Mouse (Mus musculus) intestine, embryonic 14.5 days (tissue): ENCODE data around the gene Zfp68. TPM values are rescaled to one million over a fixed set of nuclear protein-coding genes. Genes with fewer than 3 reads are reported as not detected.
"Not testable (repeated sequence)": the region's sequence is repeated elsewhere in the genome, so short reads cannot be mapped to it uniquely, and the experiment has no call there.

ENCODE experiments used
- ATAC-seq: fragments of 200-750 bp; cut with Nextera tagmentation; replicated peaks from 2 replicates; pipeline ENCODE4 v1.8.0; 2017; ENCODE audit warnings: low read depth, moderate number of reproducible peaks, moderate TSS enrichment, moderate library complexity; ENCODE audit not compliant: low FRiP score, low TSS enrichment
- DNase-seq: peaks from one replicate; pipeline ENCODE4 v3.0.0-alpha.2; 2018; ENCODE audit warnings: low spot score
- H3K27ac ChIP-seq: fragments of 300-500 bp; sonication (generic); 2 replicates; pipeline ENCODE4 v1.5.1; 2014; ENCODE audit warnings: low read depth, mild to moderate bottlenecking, control low read depth
- H3K27me3 ChIP-seq: fragments of 300-500 bp; sonication (generic); replicated peaks from 2 replicates; pipeline ENCODE4 v1.6.1; 2014; ENCODE audit warnings: low read length, control low read depth; ENCODE audit not compliant: control insufficient read depth, insufficient read depth
- H3K36me3 ChIP-seq: fragments of 300-500 bp; sonication (generic); 2 replicates; pipeline ENCODE4 v1.6.1; 2014; ENCODE audit warnings: low read length, control low read depth; ENCODE audit not compliant: control insufficient read depth, insufficient read depth
- H3K4me1 ChIP-seq: fragments of 300-500 bp; sonication (generic); replicated peaks from 2 replicates; pipeline ENCODE4 v1.6.1; 2014; ENCODE audit warnings: low read length, control low read depth, mixed read lengths; ENCODE audit not compliant: control insufficient read depth, insufficient read depth
- H3K4me2 ChIP-seq: fragments of 300-500 bp; sonication (generic); 2 replicates; pipeline ENCODE4 v1.6.1; 2014; ENCODE audit warnings: low read length
- H3K4me3 ChIP-seq: fragments of 300-500 bp; sonication (generic); 2 replicates; pipeline ENCODE4 v1.5.1; 2014; ENCODE audit warnings: low read depth, low read length, control low read depth, mixed read lengths
- H3K9ac ChIP-seq: fragments of 300-500 bp; sonication (generic); 2 replicates; pipeline ENCODE4 v1.6.1; 2014; ENCODE audit warnings: mild to moderate bottlenecking, low read length
- H3K9me3 ChIP-seq: fragments of 300-500 bp; sonication (generic); 2 replicates; pipeline ENCODE4 v1.6.1; 2016; ENCODE audit warnings: low read length, control low read depth; ENCODE audit not compliant: control insufficient read depth
- WGBS: fragments of 180-500 bp; shearing (Covaris S2); extraction: QIAGEN DNeasy Blood & Tissue Kit; methylation state at CpG from one replicate; pipeline ENCODE4 v1.1.7; 2014; 5-methylcytosine and 5-hydroxymethylcytosine counted together
- polyA plus RNA-seq: library from polyadenylated mRNA; unstranded; fragments of >200 nt; fragmentation: Nextera tagmentation; extraction: Ambion mirVana; gene quantifications from 2 replicates; pipeline ENCODE4 v1.2.1, GENCODE M21; 2014

The Zfp68 gene
- polyA plus RNA-seq, 1 experiment from 2014 or later = 59.9 TPM

DNA sequence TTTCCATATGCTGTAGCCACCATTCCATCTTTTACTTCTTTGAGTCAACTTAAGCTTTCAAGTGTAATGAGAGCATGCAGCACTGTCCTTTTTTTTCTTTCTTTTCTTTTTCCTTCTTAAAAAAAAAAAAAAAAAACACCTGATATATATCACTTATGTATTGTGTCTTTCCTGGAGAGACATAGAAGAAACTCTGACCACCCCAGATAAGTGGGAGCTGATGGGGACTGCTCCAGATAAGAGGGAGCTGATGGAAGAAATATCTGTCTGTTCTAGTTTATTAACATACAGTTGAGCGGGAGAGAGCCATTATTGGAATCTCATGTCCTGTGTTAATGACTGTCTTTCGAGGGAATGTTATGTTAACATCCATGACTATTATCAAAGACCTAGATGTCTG lies 16.9 kb upstream of the Zfp68 start:
- DNase-seq = no peak
- H3K4me1 ChIP-seq = no peaks in the 10 kb centered on the region
- 91% methylated on average over 2 of the region's 2 CpGs for WGBS
- H3K27me3 ChIP-seq = no peaks in the 10 kb centered on the region
- peaks cover 38% of the 10 kb centered on the region for H3K36me3 ChIP-seq
- no peak overlapping the region for H3K4me2 ChIP-seq
- ATAC-seq = no peak
- H3K9me3 ChIP-seq = no peaks in the 10 kb centered on the region
- no peak overlapping the region for H3K4me3 ChIP-seq
- H3K27ac ChIP-seq = no peak overlapping the region
- H3K9ac ChIP-seq = no peak overlapping the region

- no peak for DNase-seq
- Histone ChIP-seq H3K4me2 (peak overlapping the region; percentile 86), H3K4me1 (peaks cover 18% of the 10 kb centered on the region), H3K9me3 (no peaks in the 10 kb centered on the region), H3K4me3 (peak overlapping the region; percentile 75), H3K27me3 (no peaks in the 10 kb centered on the region), H3K27ac (peak overlapping the region; percentile 89), H3K9ac (peak overlapping the region; percentile 85), H3K36me3 (no peaks in the 10 kb centered on the region)
- no peak for ATAC-seq
- WGBS = 7% methylated on average over 3 of the region's 3 CpGs
Observed at GRCm38 (mm10) chr5:138623478-138623875, 3.9 kb upstream of the Zfp68 start.

DNA sequence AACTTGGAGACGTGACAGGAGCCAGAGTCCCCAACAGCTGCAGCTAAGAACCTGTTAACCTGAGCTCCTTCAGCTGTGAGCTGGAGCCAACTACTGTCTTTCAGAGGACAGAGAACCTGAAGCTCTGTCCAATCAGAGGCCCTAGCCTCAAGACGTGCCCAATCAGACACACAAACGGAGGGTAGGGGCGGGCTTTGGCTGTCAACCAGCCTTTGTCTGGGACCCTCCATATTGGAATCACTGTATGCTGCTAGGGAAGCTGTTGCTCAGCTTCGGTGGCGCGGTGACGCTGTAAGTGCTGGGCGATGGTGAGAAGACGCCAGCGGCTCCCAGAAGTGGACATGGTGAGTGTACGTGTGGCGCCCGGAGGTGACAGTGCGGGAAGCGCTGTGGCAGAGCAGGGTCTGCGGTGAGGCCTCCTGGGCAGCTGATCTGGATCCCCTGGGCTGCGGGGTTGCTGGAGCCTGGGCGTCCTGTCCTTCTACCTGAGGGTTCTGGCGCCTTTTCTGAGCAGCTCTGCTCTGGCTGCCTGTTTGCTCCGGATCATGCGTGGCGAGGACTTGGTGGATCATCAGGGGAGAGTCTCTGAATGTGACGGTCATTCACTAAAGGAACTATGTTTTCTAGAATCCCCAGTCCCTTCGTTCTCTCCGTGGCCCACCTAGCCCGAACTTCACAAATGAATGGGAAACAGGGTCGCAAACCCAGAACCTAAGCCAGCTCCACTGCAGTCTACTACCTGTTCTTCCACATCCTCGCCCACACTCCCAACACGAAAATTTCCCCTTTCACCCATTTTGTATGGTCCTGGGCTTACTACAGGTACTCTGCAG lies 3.3 kb upstream of the Zfp68 start, which contains the start of gene A430033K04Rik:
TSS of gene A430033K04Rik (plus strand) at position 215 of the 833 bp plus-strand sequence.
- Histone ChIP-seq H3K4me3 (peak within 1 kb of the TSS; percentile 75), H3K9ac (peak within 1 kb of the TSS; percentile 85), H3K36me3 (peaks cover 5% of the 10 kb centered on the region; the same call in 1 of the 2 replicates), H3K27ac (peak within 1 kb of the TSS; percentile 89), H3K9me3 (peaks cover 6% of the 10 kb centered on the region; the same call in 1 of the 2 replicates), H3K4me1 (peaks cover 18% of the 10 kb centered on the region), H3K27me3 (no peaks in the 10 kb centered on the region), H3K4me2 (peak within 1 kb of the TSS; percentile 86)
- 2% methylated on average over 30 of the region's 30 CpGs for WGBS
- DNase-seq (peak; percentile 95), ATAC-seq (peak; percentile 90)

GRCm38 (mm10) chr5:138620836-138621235 lies 1.3 kb upstream of the Zfp68 start:
- Histone ChIP-seq H3K9ac (no peak overlapping the region), H3K27me3 (no peaks in the 10 kb centered on the region), H3K27ac (peak overlapping the region; percentile 61; the same call in 1 of the 2 replicates), H3K4me1 (peaks cover 18% of the 10 kb centered on the region), H3K36me3 (peaks cover 23% of the 10 kb centered on the region), H3K9me3 (peaks cover 24% of the 10 kb centered on the region), H3K4me2 (no peak overlapping the region), H3K4me3 (no peak overlapping the region)
- DNase-seq (no peak), ATAC-seq (no peak)
- WGBS = 79% methylated on average over 5 of the region's 5 CpGs

DNA sequence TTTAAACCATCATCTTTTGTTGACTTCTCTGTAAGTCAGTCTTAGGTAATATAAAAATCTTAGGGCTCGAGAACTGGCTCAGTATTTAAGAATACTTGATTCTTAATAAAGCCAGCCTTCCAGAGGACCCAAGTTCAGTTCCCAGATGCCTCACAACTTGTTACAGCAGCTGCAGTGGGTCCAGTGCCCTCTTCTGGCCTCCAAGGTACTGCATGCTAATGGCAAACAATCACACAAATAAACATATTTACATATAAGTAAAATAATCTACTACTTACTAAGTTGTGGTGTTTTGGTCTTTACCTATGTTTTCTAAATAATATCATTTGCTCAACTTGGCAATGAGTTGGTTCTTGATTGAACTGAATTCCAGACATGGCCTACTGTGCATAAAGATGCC lies 1.2 kb downstream of the Zfp68 start:
- Histone ChIP-seq H3K27ac (no peak overlapping the region), H3K9me3 (peaks cover 47% of the 10 kb centered on the region), H3K9ac (no peak overlapping the region), H3K4me3 (peak overlapping the region; percentile 94), H3K4me1 (peaks cover 8% of the 10 kb centered on the region; the same call in 1 of the 2 replicates), H3K4me2 (peak overlapping the region; percentile 49), H3K27me3 (no peaks in the 10 kb centered on the region), H3K36me3 (peaks cover 48% of the 10 kb centered on the region)
- ATAC-seq (no peak), DNase-seq (no peak)
- WGBS = 95% methylated on average over 1 of the region's 1 CpGs

- WGBS = 87% methylated on average over 6 of the region's 6 CpGs
- no peak overlapping the region for H3K9ac ChIP-seq
- ATAC-seq (no peak), DNase-seq (no peak)
- H3K4me2 ChIP-seq = no peak overlapping the region
- no peaks in the 10 kb centered on the region for H3K4me1 ChIP-seq
- no peaks in the 10 kb centered on the region for H3K27me3 ChIP-seq
- no peak overlapping the region for H3K27ac ChIP-seq
- peaks cover 11% of the 10 kb centered on the region for H3K9me3 ChIP-seq
- H3K36me3 ChIP-seq = no peaks in the 10 kb centered on the region
- no peak overlapping the region for H3K4me3 ChIP-seq
Observed at GRCm38 (mm10) chr5:138587396-138587795, 32.2 kb downstream of the Zfp68 start.

GRCm38 (mm10) chr5:138571623-138572022 lies 47.9 kb downstream of the Zfp68 start:
- 58% methylated on average over 4 of the region's 4 CpGs for WGBS
- DNase-seq = peak; percentile 71
- no peaks in the 10 kb centered on the region for H3K9me3 ChIP-seq

GRCm38 (mm10) chr5:138564612-138565011 lies 54.9 kb downstream of the Zfp68 start, which contains the start of gene 1700123K08Rik:
Gene 1700123K08Rik (minus strand): TSS chr5:138564712.
- H3K4me1 ChIP-seq, H3K9ac ChIP-seq, H3K36me3 ChIP-seq, H3K4me2 ChIP-seq, ATAC-seq, H3K27me3 ChIP-seq, H3K27ac ChIP-seq, H3K4me3 ChIP-seq, H3K9me3 ChIP-seq, DNase-seq: not testable (repeated sequence)
- 86% methylated on average over 2 of the region's 2 CpGs for whole genome bisulfite sequencing

More at GRCm38 (mm10) chr5:138571623-138572022, 47.9 kb downstream of the Zfp68 start:
- no peak for ATAC-seq
- H3K9ac ChIP-seq = no peak overlapping the region
- no peaks in the 10 kb centered on the region for H3K36me3 ChIP-seq
- no peak overlapping the region for H3K27ac ChIP-seq
- H3K4me2 ChIP-seq = no peak overlapping the region
- no peaks in the 10 kb centered on the region for H3K27me3 ChIP-seq
- no peaks in the 10 kb centered on the region for H3K4me1 ChIP-seq
- no peak overlapping the region for H3K4me3 ChIP-seq
